Mouse (Mus musculus) kidney, adult 2 months (tissue): ENCODE measurements at regions not wholly inside any gene's neighbourhood (a gene's known extent, or its start where the extent isn't known, plus 50 kb on each side); places are given as distances from the start of the nearest gene placed in this dataset.
"Not testable (repeated sequence)": the region's sequence is repeated elsewhere in the genome, so short reads cannot be mapped to it uniquely, and the experiment has no call there.

Source experiments
- CTCF ChIP-seq: fragments of 200-500 bp; conservative IDR thresholded peaks from 2 replicates; pipeline ENCODE4 v1.5.1; 2011; ENCODE audit warnings: low read depth, mild to moderate bottlenecking, control low read depth, low read length, moderate library complexity, mixed read lengths; ENCODE audit not compliant: insufficient read depth, insufficient read length
- POLR2A ChIP-seq: fragments of 200-500 bp; IDR thresholded peaks from one replicate; pipeline ENCODE4 v1.6.1; 2011; ENCODE audit warnings: low read depth, low read length, control low read depth

GRCm38 (mm10) chr2:135558026-135558425 is 100.8 kb upstream of the Plcb4 start:
- TF ChIP-seq CTCF, POLR2A: not testable (repeated sequence)
